Mouse (Mus musculus) gastrocnemius, adult 2 months (tissue): Measurements from ENCODE around the gene Rnf169. TPM values are rescaled to one million over a fixed set of nuclear protein-coding genes. Genes with fewer than 3 reads are reported as not detected.

Experiments used
- DNase-seq: peaks from one replicate; pipeline ENCODE4 v3.0.0; 2022
- H3K27ac ChIP-seq: fragments of 200-600 bp; 2 replicates; pipeline ENCODE4 v1.8.1; 2022; ENCODE audit warnings: mild to moderate bottlenecking
- H3K4me3 ChIP-seq: fragments of 200-600 bp; 2 replicates; pipeline ENCODE4 v1.8.1; 2022; ENCODE audit warnings: mild to moderate bottlenecking, moderate library complexity
- CTCF ChIP-seq: fragments of 200-600 bp; IDR thresholded peaks from 2 replicates; pipeline ENCODE4 v1.8.1; 2022; ENCODE audit warnings: antibody characterized with exemption, mild to moderate bottlenecking, moderate library complexity
- intact Hi-C: fragments of 180-260 bp; cut with DNase I; formaldehyde crosslinking; loops from one replicate; pipeline ENCODE4 v1.15.1; 2025
- long read RNA-seq, 2 experiments: library from polyadenylated mRNA; stranded (forward); transcript quantifications; one replicate each; pipeline ENCODE4 v2.0.0; 2021
- total RNA-seq, 2 experiments: library from RNA; stranded (reverse); gene quantifications; 2 replicates each; pipeline ENCODE4 v1.2.3; 2021

Rnf169 gene
- 1 to 10 TPM; 8.1 to 10.0 TPM for total RNA-seq
- long read RNA-seq, experiment 1, partial matches to known transcripts, result 0 of 3 reads
- long read RNA-seq, experiment 1, other reads (novel, unspliced or antisense), result 3 of 3 reads
- long read RNA-seq, experiment 2, partial matches to known transcripts, result 0 of 2 reads
- long read RNA-seq, experiment 2, other reads (novel, unspliced or antisense), result 2 of 2 reads

- intact Hi-C loops, result loop anchor here (1.0 kb wide), 1 partner anchor 52 kb away; no protein-coding TSS in a partner anchor
- TF ChIP-seq CTCF, result no peak
These were observed at the start of gene Rnf169 for GRCm38 (mm10) chr7:99980132-99980591. Rnf169 (minus strand) TSS chr7:99980448.

GRCm38 (mm10) chr7:100029307-100029706 is 49.1 kb upstream of the Rnf169 start:
- no peak overlapping the region for H3K4me3 ChIP-seq
- intact Hi-C loops, result no loop called here
- DNase-seq, result no peak
- peak; percentile 66 for TF ChIP-seq CTCF
- no peak overlapping the region for H3K27ac ChIP-seq

More at GRCm38 (mm10) chr7:99980132-99980591, at the start of gene Rnf169:
- Histone ChIP-seq H3K4me3 (peak within 1 kb of the TSS; percentile 99), H3K27ac (peak within 1 kb of the TSS; percentile 97)
- DNase-seq, result peak; percentile 94

- no peak for TF ChIP-seq CTCF
- DNase-seq, result no peak
- intact Hi-C loops, result no loop called here
- Histone ChIP-seq H3K4me3 (no peak overlapping the region), H3K27ac (no peak overlapping the region)
These were observed 47.1 kb upstream of the Rnf169 start for GRCm38 (mm10) chr7:100027353-100027752.

- no peak overlapping the region for H3K4me3 ChIP-seq
- no peak for TF ChIP-seq CTCF
- intact Hi-C loops, result no loop called here
- DNase-seq, result no peak
- H3K27ac ChIP-seq, result no peak overlapping the region
These were observed 36.8 kb upstream of the Rnf169 start for GRCm38 (mm10) chr7:100017056-100017455.

DNA sequence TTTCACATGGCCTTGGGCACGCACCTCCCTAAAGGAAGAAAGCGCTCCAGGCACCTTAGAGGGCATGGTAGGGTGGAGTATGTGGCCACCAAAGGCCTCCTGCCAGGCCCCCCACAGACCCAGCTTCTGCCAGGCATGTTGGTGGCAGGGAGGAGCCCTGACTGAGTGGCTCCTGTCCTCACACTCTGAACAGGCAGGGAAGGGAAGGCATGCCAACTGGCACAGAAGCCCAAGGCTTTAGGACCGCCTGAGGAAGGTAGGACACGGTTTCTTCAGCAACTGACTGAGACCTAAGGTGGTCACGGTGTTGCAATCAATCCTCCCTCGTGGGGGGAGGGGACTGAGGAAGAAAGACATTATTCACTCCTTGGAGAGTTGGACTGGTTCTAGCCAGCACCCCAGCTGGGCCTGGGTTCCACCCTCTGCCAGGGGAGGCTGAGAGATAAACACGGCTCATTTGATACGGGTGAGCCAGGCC is 33.9 kb upstream of the Rnf169 start:
- DNase-seq, result peak; percentile 78
- H3K27ac ChIP-seq, result peak overlapping the region; percentile 76
- no peak overlapping the region; the same call in 1 of the 2 replicates for H3K4me3 ChIP-seq
- TF ChIP-seq CTCF, result no peak
- intact Hi-C loops, result loop anchor here (5.0 kb wide), 1 partner anchor 108 kb away; the partner anchor contains the start of gene Pold3

- H3K4me3 ChIP-seq, result no peak overlapping the region
- intact Hi-C loops, result loop anchor here (5.0 kb wide), 1 partner anchor 110 kb away; the partner anchor contains the start of gene Pold3
- no peak for TF ChIP-seq CTCF
- DNase-seq, result no peak
- no peak overlapping the region for H3K27ac ChIP-seq
These were observed 32.3 kb upstream of the Rnf169 start for GRCm38 (mm10) chr7:100012515-100012914.

GRCm38 (mm10) chr7:100012085-100012484 is 31.8 kb upstream of the Rnf169 start:
- peak; percentile 65 for DNase-seq
- intact Hi-C loops, result loop anchor here (5.0 kb wide), 1 partner anchor 110 kb away; the partner anchor contains the start of gene Pold3
- Histone ChIP-seq H3K4me3 (no peak overlapping the region), H3K27ac (no peak overlapping the region)
- TF ChIP-seq CTCF, result no peak

GRCm38 (mm10) chr7:100010711-100011110 is 30.5 kb upstream of the Rnf169 start:
- DNase-seq, result peak; percentile 65
- intact Hi-C loops, result loop anchor here (1.0 to 5.0 kb wide), 2 partner anchors 98 to 112 kb away; partner anchors contain the start of gene Pold3
- no peak for TF ChIP-seq CTCF
- H3K27ac ChIP-seq, result no peak overlapping the region
- no peak overlapping the region for H3K4me3 ChIP-seq

DNA sequence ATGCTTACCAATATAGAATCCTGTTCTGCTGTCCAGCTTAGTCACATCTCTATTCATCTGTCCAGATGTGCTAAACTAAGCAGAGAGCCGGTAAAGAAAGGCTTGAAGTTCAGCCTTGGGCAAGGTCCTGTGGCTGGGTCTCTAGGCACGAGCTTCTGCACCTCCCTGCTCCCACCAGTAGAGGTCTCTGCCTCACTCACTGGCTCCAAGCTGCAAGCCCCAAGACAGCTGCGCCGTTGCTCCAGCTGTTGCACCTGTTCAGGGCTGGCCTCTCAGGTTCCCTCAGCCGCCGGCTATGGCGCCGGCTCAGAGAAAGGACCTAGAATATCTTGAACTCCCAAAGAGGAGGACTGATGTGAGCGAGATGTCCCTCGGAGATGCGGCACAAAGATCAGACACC is 29.4 kb upstream of the Rnf169 start:
- 0 out of 2 replicates have a peak overlapping the region, but pooled peaks have one; percentile 16 for H3K27ac ChIP-seq
- peak; percentile 93 for TF ChIP-seq CTCF
- intact Hi-C loops, result loop anchor here (1.0 to 5.0 kb wide), 3 partner anchors 99 to 178 kb away; partner anchors contain the start of gene Pold3
- 0 out of 2 replicates have a peak overlapping the region, but pooled peaks have one; percentile 29 for H3K4me3 ChIP-seq
- DNase-seq, result peak; percentile 89

GRCm38 (mm10) chr7:100008765-100009164 is 28.5 kb upstream of the Rnf169 start:
- TF ChIP-seq CTCF, result no peak
- H3K27ac ChIP-seq, result no peak overlapping the region
- intact Hi-C loops, result loop anchor here (5.0 kb wide), 1 partner anchor 179 kb away; no protein-coding TSS in a partner anchor
- DNase-seq, result no peak
- no peak overlapping the region for H3K4me3 ChIP-seq

- no peak for TF ChIP-seq CTCF
- Histone ChIP-seq H3K4me3 (peak overlapping the region; percentile 67), H3K27ac (no peak overlapping the region)
- intact Hi-C loops, result loop anchor here (5.0 kb wide), 1 partner anchor 181 kb away; no protein-coding TSS in a partner anchor
- DNase-seq, result no peak
These were observed 26.2 kb upstream of the Rnf169 start for GRCm38 (mm10) chr7:100006411-100006810.

DNA sequence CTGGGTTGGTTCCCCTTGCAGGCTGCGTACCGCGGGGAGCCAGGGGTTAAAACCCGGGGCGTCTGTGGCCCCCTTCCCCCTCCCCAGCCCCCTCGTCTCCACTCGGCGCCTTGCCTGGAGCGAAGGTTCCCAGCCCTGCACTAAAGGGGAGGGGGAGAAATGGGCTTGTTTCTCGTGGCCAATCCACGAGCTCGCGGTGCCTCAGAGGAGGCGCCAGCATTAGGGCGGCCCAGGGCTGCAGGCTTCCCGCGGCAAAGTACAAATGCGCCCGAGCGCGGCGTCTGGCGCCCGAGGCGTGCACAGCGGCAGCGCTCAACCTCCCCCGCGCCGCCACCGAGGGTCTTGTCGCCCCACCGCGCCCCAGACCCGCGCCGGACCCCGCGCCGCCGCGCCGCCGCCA is 25.5 kb upstream of the Rnf169 start, which contains the start of gene Chrdl2:
TSS of gene Chrdl2 (plus strand) at position 383 of the 400 bp plus-strand sequence.
- intact Hi-C loops, result loop anchor here (5.0 kb wide), 1 partner anchor 182 kb away; no protein-coding TSS in a partner anchor
- H3K4me3 ChIP-seq, result peak within 1 kb of the TSS; percentile 67
- peak; percentile 46 for DNase-seq
- TF ChIP-seq CTCF, result no peak
- no peak within 1 kb of the TSS for H3K27ac ChIP-seq

DNA sequence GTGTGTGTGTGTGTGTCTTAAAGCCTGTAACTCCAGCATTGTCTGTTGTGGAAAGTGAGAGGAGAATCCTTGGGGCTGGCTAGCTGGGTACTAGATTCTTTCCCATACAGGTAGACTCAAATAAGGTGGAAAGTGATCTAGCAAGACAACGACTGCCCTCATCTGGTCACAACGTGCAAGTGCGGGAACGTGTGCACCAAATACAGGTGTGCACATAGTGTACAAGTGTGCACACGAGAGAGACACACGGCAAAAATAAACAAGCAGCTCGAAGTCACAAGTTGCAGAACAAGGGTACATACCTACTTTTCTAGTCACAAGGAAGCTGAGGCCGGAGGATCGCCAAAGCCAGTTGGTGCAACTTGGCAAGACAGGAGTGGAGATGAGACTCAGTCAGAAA is 23.5 kb upstream of the Rnf169 start:
- intact Hi-C loops, result no loop called here
- no peak overlapping the region for H3K27ac ChIP-seq
- DNase-seq, result no peak
- peak; percentile 54 for TF ChIP-seq CTCF
- no peak overlapping the region for H3K4me3 ChIP-seq
